Mouse (Mus musculus): ENCODE data around the gene Elp5.

DNA sequence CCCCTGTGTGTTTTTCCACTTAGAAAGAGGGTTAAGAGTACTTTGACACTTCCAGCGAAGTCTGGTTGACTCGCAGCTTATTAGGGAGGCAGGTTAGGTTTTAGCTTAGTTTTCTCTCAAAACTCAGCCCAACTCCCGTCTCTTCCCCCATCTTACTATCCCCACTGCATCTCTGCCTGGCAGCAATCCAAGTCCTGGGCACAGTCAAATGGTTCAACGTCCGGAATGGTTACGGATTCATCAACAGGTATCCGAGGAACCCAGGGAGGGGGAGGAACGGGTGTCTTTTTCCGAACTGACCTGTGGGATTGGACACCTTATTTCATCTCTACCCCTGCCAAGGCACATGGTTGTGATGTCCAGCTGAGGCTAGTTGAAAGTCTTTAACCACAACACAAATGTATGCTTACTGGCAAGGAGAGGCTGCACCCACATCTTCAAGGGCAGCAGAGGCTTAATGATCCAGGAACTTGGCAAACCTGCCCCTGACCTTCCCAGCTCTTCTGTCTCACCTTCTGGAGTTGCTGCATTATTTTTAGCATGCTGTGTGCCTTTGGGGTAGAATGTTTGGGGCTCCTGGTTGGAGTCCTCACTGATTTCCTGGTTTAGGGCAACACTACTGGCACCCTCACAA lies 45.5 kb downstream of the Elp5 start:
- TF ChIP-seq POLR2A (IDR thresholded peaks at IDR 0.05; ENCODE audit: borderline replicate concordance, control insufficient read depth, low read depth, low read length) (no peak), CTCF (IDR thresholded peaks at IDR 0.05; ENCODE audit: control insufficient read depth, insufficient read depth, low read length) (no peak)
